Mouse (Mus musculus): ENCODE results near the gene Krt27. TPM values are rescaled to one million over a fixed set of nuclear protein-coding genes. Genes with fewer than 3 reads are reported as not detected.

The Krt27 gene
- total and polyA plus RNA-seq, 3 experiments: not detected

DNA sequence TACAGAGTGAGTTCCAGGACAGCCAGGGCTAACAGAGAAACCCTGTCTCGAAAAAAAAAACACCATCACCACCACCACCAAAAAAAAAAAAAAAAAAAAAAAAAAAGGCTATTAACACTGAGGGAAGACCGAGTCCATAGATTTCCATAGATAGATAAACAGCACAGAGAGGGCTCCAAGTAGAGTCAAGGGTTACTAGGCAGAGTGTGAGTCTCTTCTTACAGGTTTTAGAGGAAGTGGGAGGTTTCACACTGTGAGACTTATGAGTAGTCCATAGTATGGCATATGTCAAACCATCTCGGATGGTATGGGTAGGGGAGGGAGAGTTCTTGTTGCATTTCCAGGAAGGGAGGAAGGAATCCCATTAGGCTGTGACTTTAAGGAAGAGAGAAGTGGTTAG, 47.2 kb upstream of the Krt27 start:
- H3K36me3 ChIP-seq (ENCODE audit: control insufficient read depth in 1 of 2, insufficient read depth in 2 of 2, low read length in 2 of 2): peaks cover 0 to 23% of the 10 kb centered on the region in 2 experiments; a peak in 2 of 4 replicates
- peak overlapping the region; percentile 87 for H3K9ac ChIP-seq (ENCODE audit: control insufficient read depth, low read depth, low read length, poor library complexity, severe bottlenecking)
- H3K27ac ChIP-seq (ENCODE audit: control insufficient read depth, low read depth, low read length): peak overlapping the region; percentile 98
- no peaks in the 10 kb centered on the region for H3K27me3 ChIP-seq (ENCODE audit: control insufficient read depth in 1 of 2, insufficient read depth in 2 of 2, low read length in 2 of 2)
- peak overlapping the region; percentile 66 to 78 for H3K4me3 ChIP-seq (ENCODE audit: control insufficient read depth in 1 of 2, insufficient read depth in 1 of 2, low read depth in 2 of 2, low read length in 2 of 2)
- H3K79me2 ChIP-seq (ENCODE audit: control insufficient read depth, insufficient read depth, low read length, poor library complexity): peaks cover 2% of the 10 kb centered on the region; the same call in 1 of the 2 replicates
- peak; percentile 89 for DNase-seq (ENCODE audit: low read depth, low spot score)
- H3K9me3 ChIP-seq (replicated peaks; ENCODE audit: insufficient read depth, low read length): no peaks in the 10 kb centered on the region
- H3K4me1 ChIP-seq (ENCODE audit: control insufficient read depth in 1 of 2, insufficient read depth in 2 of 2, low read length in 2 of 2): peaks cover 0 to 21% of the 10 kb centered on the region in 2 experiments; a peak in 3 of 4 replicates
- TF ChIP-seq ZKSCAN1 (IDR thresholded peaks at IDR 0.05; ENCODE audit: low read depth, low read length) (no peak), ZC3H11A (IDR thresholded peaks at IDR 0.05; ENCODE audit: low read depth, low read length) (no peak; the same call in 1 of the 2 replicates), BHLHE40 (IDR thresholded peaks at IDR 0.05; ENCODE audit: borderline replicate concordance, low read depth, low read length) (no peak), UBTF (IDR thresholded peaks at IDR 0.05; ENCODE audit: borderline replicate concordance, insufficient read depth, low read depth, low read length) (no peak), TBP (IDR thresholded peaks at IDR 0.05; ENCODE audit: low read depth, low read length) (peak; percentile 64; the same call in 1 of the 2 replicates), ZNF384 (IDR thresholded peaks at IDR 0.05; ENCODE audit: low read depth, low read length) (peak; percentile 93), ETS1 (IDR thresholded peaks at IDR 0.05; ENCODE audit: low read depth, low read length) (peak; percentile 68), MXI1 (IDR thresholded peaks at IDR 0.05; ENCODE audit: low read depth, low read length) (peak; percentile 41; the same call in 1 of the 2 replicates), ELF1 (IDR thresholded peaks at IDR 0.05; ENCODE audit: low read depth, low read length) (peak; percentile 54), HCFC1 (IDR thresholded peaks at IDR 0.05; ENCODE audit: low read depth, low read length) (peak; percentile 31), NRF1 (IDR thresholded peaks at IDR 0.05; ENCODE audit: insufficient read depth, low read depth, low read length, poor library complexity, severe bottlenecking) (no peak), MEF2A (IDR thresholded peaks at IDR 0.05; ENCODE audit: extremely low read depth, insufficient replicate concordance, low read depth, low read length, poor library complexity, severe bottlenecking) (no peak), RCOR1 (IDR thresholded peaks at IDR 0.05; ENCODE audit: low read depth, low read length) (no peak), POLR2AphosphoS2 (IDR thresholded peaks at IDR 0.05; ENCODE audit: low read length) (no peak), MAX (IDR thresholded peaks at IDR 0.05; ENCODE audit: low read length) (peak; percentile 66; the same call in 1 of the 2 replicates), MYB (IDR thresholded peaks at IDR 0.05; ENCODE audit: low read depth, low read length) (no peak), CHD2 (IDR thresholded peaks at IDR 0.05; ENCODE audit: low read length) (no peak), RAD21 (IDR thresholded peaks at IDR 0.05; ENCODE audit: low read depth, low read length) (no peak), GATA1 (IDR thresholded peaks at IDR 0.05; ENCODE audit: low read depth, low read length) (peak; percentile 55), SMC3 (IDR thresholded peaks at IDR 0.05; ENCODE audit: low read depth, low read length) (no peak), KAT2A (conservative IDR thresholded peaks at IDR 0.05; ENCODE audit: low read depth, low read length) (peak; percentile 22; the same call in 1 of the 2 replicates), MYC (IDR thresholded peaks at IDR 0.05; ENCODE audit: low read depth, low read length) (peak; percentile 50), POLR2AphosphoS5 (IDR thresholded peaks at IDR 0.05; ENCODE audit: borderline replicate concordance, low read depth, low read length) (0 out of 2 replicates have a peak, but pooled peaks have one; percentile 71), CTCF (IDR thresholded peaks at IDR 0.05 in 2 of 3, conservative IDR thresholded peaks at IDR 0.05 in 1 of 3; ENCODE audit: control insufficient read depth in 1 of 3, insufficient read depth in 1 of 3, low read depth in 2 of 3, low read length in 3 of 3, poor library complexity in 1 of 3, severe bottlenecking in 1 of 3) (no peak), POLR2A (IDR thresholded peaks at IDR 0.05; ENCODE audit: control insufficient read depth in 1 of 2, insufficient read depth in 1 of 2, low read depth in 1 of 2, low read length in 2 of 2, poor library complexity in 1 of 2) (no peak; a peak in 1 of 4 replicates), TCF12 (IDR thresholded peaks at IDR 0.05; ENCODE audit: low read depth, low read length) (peak; percentile 25; the same call in 1 of the 2 replicates), JUND (IDR thresholded peaks at IDR 0.05; ENCODE audit: low read depth, low read length) (no peak), USF2 (IDR thresholded peaks at IDR 0.05; ENCODE audit: borderline replicate concordance in 1 of 2, insufficient read depth in 1 of 2, low read depth in 1 of 2, low read length in 2 of 2) (no peak), NELFE (IDR thresholded peaks at IDR 0.05; ENCODE audit: low read depth, low read length) (peak; percentile 36; the same call in 1 of the 2 replicates), MAZ (IDR thresholded peaks at IDR 0.05; ENCODE audit: low read depth, low read length) (no peak), E2F4 (IDR thresholded peaks at IDR 0.05; ENCODE audit: borderline replicate concordance, low read depth, low read length) (no peak), SIN3A (IDR thresholded peaks at IDR 0.05; ENCODE audit: low read length) (no peak), GABPA (IDR thresholded peaks at IDR 0.05; ENCODE audit: low read depth, low read length) (no peak), ZMIZ1 (IDR thresholded peaks at IDR 0.05; ENCODE audit: low read depth, low read length) (no peak; the same call in 1 of the 2 replicates), TAL1 (IDR thresholded peaks at IDR 0.05; ENCODE audit: low read length) (no peak), CHD1 (IDR thresholded peaks at IDR 0.05; ENCODE audit: low read depth, low read length) (no peak), MAFK (IDR thresholded peaks at IDR 0.05; ENCODE audit: borderline replicate concordance, low read depth, low read length) (no peak)

Measured in MEL (cell line).